Mouse (Mus musculus): Measurements from ENCODE around the gene Macf1. TPM values are rescaled to one million over a fixed set of nuclear protein-coding genes. Genes with fewer than 3 reads are reported as not detected.
"Not testable (repeated sequence)": the region's sequence is repeated elsewhere in the genome, so short reads cannot be mapped to it uniquely, and the experiment has no call there.

Macf1 gene
- total and polyA plus RNA-seq, 3 experiments = 39.3 to 169 (median 129) TPM

GRCm38 (mm10) chr4:123343471-123343789 is 340.7 kb downstream of the Macf1 start:
- no peak for DNase-seq (ENCODE audit: low spot score)
- H3K9me3 ChIP-seq (replicated peaks) = peaks cover 8% of the 10 kb centered on the region

DNA sequence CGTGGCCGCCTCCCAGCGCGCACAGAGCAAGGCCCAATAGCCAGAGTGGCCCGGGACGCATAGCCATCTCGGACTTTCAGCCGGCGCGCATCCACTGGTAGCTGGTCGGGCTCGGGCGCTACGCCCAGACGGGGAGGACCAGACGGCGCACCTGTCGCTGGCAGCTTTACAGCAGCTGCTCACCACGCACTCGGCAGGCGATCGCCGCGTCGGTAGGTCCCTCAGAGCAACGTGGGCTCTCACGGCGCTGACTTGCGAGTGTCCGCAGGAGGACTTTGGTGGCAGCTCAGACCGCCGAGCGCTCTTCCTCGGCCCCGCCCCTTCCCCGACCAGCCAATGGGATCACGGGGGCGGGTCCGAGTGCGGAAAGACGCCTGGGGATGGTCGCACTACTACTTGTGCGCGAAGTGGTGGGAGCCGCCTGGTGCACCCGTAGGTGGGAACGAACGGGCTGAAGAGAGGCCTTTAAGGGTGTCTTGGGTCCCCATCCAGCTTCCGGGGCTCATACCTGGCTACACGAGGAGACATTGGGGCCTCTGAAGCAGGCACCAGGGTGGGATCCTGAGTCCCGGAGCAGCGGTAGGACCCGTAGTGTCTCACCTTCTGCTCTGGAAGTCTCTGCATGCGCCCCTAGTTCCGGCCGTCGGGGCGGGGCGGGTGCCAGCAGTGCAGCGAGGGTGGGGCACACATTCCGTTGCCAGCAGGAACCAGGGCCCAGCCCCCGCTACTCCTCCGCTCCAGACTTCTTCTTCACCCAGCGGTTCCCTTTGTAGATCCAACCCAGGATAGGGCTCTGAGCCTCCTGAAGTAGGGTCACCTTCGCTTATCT is 341.3 kb downstream of the Macf1 start, which contains the start of gene Bmp8a:
Gene Bmp8a (minus strand): TSS at position 611 of the 829 bp plus-strand sequence.
- H3K36me3 ChIP-seq (replicated peaks) = no peaks in the 10 kb centered on the region
- TF ChIP-seq CTCF (IDR thresholded peaks at IDR 0.05; ENCODE audit: low read depth, low read length) = no peak
- TF ChIP-seq GATA1 (IDR thresholded peaks at IDR 0.05; ENCODE audit: borderline replicate concordance, low read length) = no peak
- TF ChIP-seq TAL1 (conservative IDR thresholded peaks at IDR 0.05; ENCODE audit: low read depth, low read length) = no peak
- no peak for TF ChIP-seq GATA2 (IDR thresholded peaks at IDR 0.05; ENCODE audit: borderline replicate concordance, low read depth, low read length)
- TF ChIP-seq POLR2AphosphoS5 (IDR thresholded peaks at IDR 0.05; ENCODE audit: insufficient replicate concordance, low read depth, low read length) = no peak
- peak within 1 kb of the TSS; percentile 69 for H3K4me3 ChIP-seq (ENCODE audit: low read depth, low read length)
- H3K9me3 ChIP-seq (replicated peaks) = peaks cover 8% of the 10 kb centered on the region
- ATAC-seq (ENCODE audit: extremely low read depth, insufficient number of reproducible peaks, low FRiP score, poor library complexity, severe bottlenecking) (peak; percentile 67), DNase-seq (ENCODE audit: low spot score) (peak; percentile 62)
- peaks cover 43% of the 10 kb centered on the region for H3K27me3 ChIP-seq (ENCODE audit: insufficient read depth, low read length)
- peaks cover 15% of the 10 kb centered on the region for H3K4me1 ChIP-seq (ENCODE audit: insufficient read depth, low read depth, low read length)

More at GRCm38 (mm10) chr4:123343471-123343789, 340.7 kb downstream of the Macf1 start:
- TF ChIP-seq POLR2AphosphoS5 (IDR thresholded peaks at IDR 0.05; ENCODE audit: insufficient replicate concordance, low read depth, low read length) (no peak), GATA1 (IDR thresholded peaks at IDR 0.05; ENCODE audit: borderline replicate concordance, low read length) (no peak)
- H3K36me3 ChIP-seq (replicated peaks) = peaks cover under 1% of the 10 kb centered on the region
- H3K4me1 ChIP-seq (ENCODE audit: insufficient read depth, low read depth, low read length) = peaks cover 15% of the 10 kb centered on the region
- peaks cover 41% of the 10 kb centered on the region for H3K27me3 ChIP-seq (ENCODE audit: insufficient read depth, low read length)
- ATAC-seq (ENCODE audit: extremely low read depth, insufficient number of reproducible peaks, low FRiP score, poor library complexity, severe bottlenecking) = no peak
- peak overlapping the region; percentile 69; the same call in 1 of the 2 replicates for H3K4me3 ChIP-seq (ENCODE audit: low read depth, low read length)

- peaks cover 8% of the 10 kb centered on the region for H3K9me3 ChIP-seq (replicated peaks)
- DNase-seq (ENCODE audit: low spot score) (no peak), ATAC-seq (ENCODE audit: extremely low read depth, insufficient number of reproducible peaks, low FRiP score, poor library complexity, severe bottlenecking) (no peak)
- TF ChIP-seq TAL1 (conservative IDR thresholded peaks at IDR 0.05; ENCODE audit: low read depth, low read length) (no peak), CTCF (IDR thresholded peaks at IDR 0.05; ENCODE audit: low read depth, low read length) (no peak), GATA1 (IDR thresholded peaks at IDR 0.05; ENCODE audit: borderline replicate concordance, low read length) (no peak), GATA2 (IDR thresholded peaks at IDR 0.05; ENCODE audit: borderline replicate concordance, low read depth, low read length) (no peak), POLR2AphosphoS5 (IDR thresholded peaks at IDR 0.05; ENCODE audit: insufficient replicate concordance, low read depth, low read length) (no peak)
- no peaks in the 10 kb centered on the region for H3K36me3 ChIP-seq (replicated peaks)
- peaks cover 15% of the 10 kb centered on the region for H3K4me1 ChIP-seq (ENCODE audit: insufficient read depth, low read depth, low read length)
- peak overlapping the region; percentile 69; the same call in 1 of the 2 replicates for H3K4me3 ChIP-seq (ENCODE audit: low read depth, low read length)
- H3K27me3 ChIP-seq (ENCODE audit: insufficient read depth, low read length) = peaks cover 43% of the 10 kb centered on the region
Observed at GRCm38 (mm10) chr4:123342091-123342641, 342.0 kb downstream of the Macf1 start.

- H3K4me3 ChIP-seq (ENCODE audit: low read depth, low read length) = no peak overlapping the region
- peaks cover 8% of the 10 kb centered on the region for H3K9me3 ChIP-seq (replicated peaks)
- DNase-seq (ENCODE audit: low spot score) (no peak), ATAC-seq (ENCODE audit: extremely low read depth, insufficient number of reproducible peaks, low FRiP score, poor library complexity, severe bottlenecking) (no peak)
- TF ChIP-seq POLR2AphosphoS5 (IDR thresholded peaks at IDR 0.05; ENCODE audit: insufficient replicate concordance, low read depth, low read length) (no peak), TAL1 (conservative IDR thresholded peaks at IDR 0.05; ENCODE audit: low read depth, low read length) (no peak), GATA2 (IDR thresholded peaks at IDR 0.05; ENCODE audit: borderline replicate concordance, low read depth, low read length) (no peak), CTCF (IDR thresholded peaks at IDR 0.05; ENCODE audit: low read depth, low read length) (no peak), GATA1 (IDR thresholded peaks at IDR 0.05; ENCODE audit: borderline replicate concordance, low read length) (no peak)
- H3K4me1 ChIP-seq (ENCODE audit: insufficient read depth, low read depth, low read length) = peaks cover 15% of the 10 kb centered on the region
- H3K36me3 ChIP-seq (replicated peaks) = no peaks in the 10 kb centered on the region
- peaks cover 50% of the 10 kb centered on the region for H3K27me3 ChIP-seq (ENCODE audit: insufficient read depth, low read length)
Observed at GRCm38 (mm10) chr4:123340232-123340631, 343.9 kb downstream of the Macf1 start.

DNA sequence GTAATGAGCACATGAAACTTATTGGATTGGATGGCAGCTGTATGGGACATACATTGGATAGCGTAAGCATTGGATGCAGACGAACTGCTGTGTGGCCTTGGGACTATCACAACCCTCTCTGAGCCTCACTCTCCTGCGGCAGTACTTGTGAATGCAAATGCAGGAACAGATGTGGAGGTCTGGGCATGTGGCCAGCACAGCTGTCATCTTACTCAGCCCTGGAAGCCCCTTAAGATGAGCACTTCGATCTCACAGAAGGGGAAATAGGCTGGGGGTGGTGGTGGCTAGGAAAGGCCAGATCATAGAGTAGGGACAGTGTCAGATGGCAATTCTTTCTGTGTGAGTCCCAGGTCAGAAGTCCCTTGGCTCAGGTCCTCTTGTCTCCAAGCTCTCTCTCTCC is 346.5 kb downstream of the Macf1 start:
- Histone ChIP-seq H3K27me3 (ENCODE audit: insufficient read depth, low read length) (peaks cover 38% of the 10 kb centered on the region), H3K4me1 (ENCODE audit: insufficient read depth, low read depth, low read length) (peaks cover 6% of the 10 kb centered on the region), H3K9me3 (replicated peaks) (peaks cover 8% of the 10 kb centered on the region), H3K4me3 (ENCODE audit: low read depth, low read length) (no peak overlapping the region), H3K36me3 (replicated peaks) (no peaks in the 10 kb centered on the region)
- DNase-seq (ENCODE audit: low spot score) (no peak), ATAC-seq (ENCODE audit: extremely low read depth, insufficient number of reproducible peaks, low FRiP score, poor library complexity, severe bottlenecking) (no peak)
- TF ChIP-seq POLR2AphosphoS5 (IDR thresholded peaks at IDR 0.05; ENCODE audit: insufficient replicate concordance, low read depth, low read length) = no peak
- no peak for TF ChIP-seq CTCF (IDR thresholded peaks at IDR 0.05; ENCODE audit: low read depth, low read length)
- TF ChIP-seq GATA1 (IDR thresholded peaks at IDR 0.05; ENCODE audit: borderline replicate concordance, low read length) = no peak
- TF ChIP-seq GATA2 (IDR thresholded peaks at IDR 0.05; ENCODE audit: borderline replicate concordance, low read depth, low read length) = no peak
- TF ChIP-seq TAL1 (conservative IDR thresholded peaks at IDR 0.05; ENCODE audit: low read depth, low read length) = no peak

DNA sequence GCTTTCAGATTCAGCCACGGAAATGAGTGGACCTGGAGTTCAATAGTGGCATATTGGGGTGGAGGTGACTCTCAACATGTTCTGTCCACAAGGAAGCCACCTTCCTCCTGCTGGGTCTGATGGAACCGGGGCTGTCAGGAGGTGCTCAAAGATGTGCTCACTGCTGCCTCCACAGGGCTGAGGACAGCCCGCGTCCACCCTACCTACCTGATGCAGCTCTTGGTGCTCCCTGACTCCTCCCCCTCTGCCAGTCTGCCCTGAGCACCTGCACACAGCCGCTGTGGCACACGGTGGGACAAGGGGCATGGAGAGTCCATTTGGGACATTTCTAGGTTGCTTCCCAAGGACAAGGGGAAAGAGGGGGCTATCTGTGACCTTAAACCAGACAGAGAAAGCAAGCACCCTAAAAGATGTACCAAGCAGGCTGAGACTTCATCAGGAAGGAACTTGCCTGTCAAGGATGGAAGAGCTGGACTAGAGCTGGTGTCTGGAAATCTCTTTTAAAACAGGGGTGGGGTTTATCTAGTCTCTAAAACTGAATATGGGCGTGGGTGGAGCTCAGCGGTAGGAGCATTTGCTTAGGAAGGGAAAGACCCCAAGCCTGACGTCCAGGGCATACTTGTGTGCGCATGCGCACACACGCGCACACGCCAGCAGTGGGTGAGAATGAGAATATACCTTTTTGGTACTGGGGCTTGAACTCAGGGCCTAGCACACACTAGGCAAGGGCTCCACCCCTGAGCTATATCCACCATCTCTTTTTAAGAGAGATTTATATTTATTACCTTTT is 348.2 kb downstream of the Macf1 start:
- Histone ChIP-seq H3K4me3 (ENCODE audit: low read depth, low read length) (no peak overlapping the region), H3K36me3 (replicated peaks) (no peaks in the 10 kb centered on the region), H3K9me3 (replicated peaks) (peaks cover 4% of the 10 kb centered on the region), H3K4me1 (ENCODE audit: insufficient read depth, low read depth, low read length) (no peaks in the 10 kb centered on the region), H3K27me3 (ENCODE audit: insufficient read depth, low read length) (peaks cover 23% of the 10 kb centered on the region)
- ATAC-seq (ENCODE audit: extremely low read depth, insufficient number of reproducible peaks, low FRiP score, poor library complexity, severe bottlenecking) (no peak), DNase-seq (ENCODE audit: low spot score) (no peak)
- TF ChIP-seq POLR2AphosphoS5 (IDR thresholded peaks at IDR 0.05; ENCODE audit: insufficient replicate concordance, low read depth, low read length) = no peak
- TF ChIP-seq TAL1 (conservative IDR thresholded peaks at IDR 0.05; ENCODE audit: low read depth, low read length) = no peak
- no peak for TF ChIP-seq GATA2 (IDR thresholded peaks at IDR 0.05; ENCODE audit: borderline replicate concordance, low read depth, low read length)
- TF ChIP-seq GATA1 (IDR thresholded peaks at IDR 0.05; ENCODE audit: borderline replicate concordance, low read length) = no peak
- no peak for TF ChIP-seq CTCF (IDR thresholded peaks at IDR 0.05; ENCODE audit: low read depth, low read length)

DNA sequence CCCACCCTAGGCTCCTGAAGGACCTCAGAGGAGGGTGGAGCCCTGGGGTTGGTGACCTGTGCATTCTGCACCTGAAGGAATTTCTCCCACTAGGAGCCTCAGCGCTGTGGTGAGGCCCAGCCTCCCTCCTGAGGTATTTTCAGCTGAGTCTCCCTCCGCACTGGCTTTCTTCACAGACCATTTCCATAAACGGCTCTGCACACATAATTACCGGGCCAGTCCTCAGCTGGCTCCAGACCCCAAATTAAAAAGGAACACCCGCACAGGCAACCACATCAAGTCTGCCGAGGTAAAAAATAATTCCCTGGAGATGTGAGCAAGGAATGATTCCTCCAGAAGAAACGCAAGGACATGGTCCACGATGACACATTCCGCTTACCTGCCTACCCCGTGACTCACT is 348.9 kb downstream of the Macf1 start:
- not testable (repeated sequence) for H3K9me3 ChIP-seq (replicated peaks); ATAC-seq (ENCODE audit: extremely low read depth, insufficient number of reproducible peaks, low FRiP score, poor library complexity, severe bottlenecking); DNase-seq (ENCODE audit: low spot score); H3K4me1 ChIP-seq (ENCODE audit: insufficient read depth, low read depth, low read length); H3K4me3 ChIP-seq (ENCODE audit: low read depth, low read length); H3K36me3 ChIP-seq (replicated peaks)
- peaks cover 19% of the 10 kb centered on the region for H3K27me3 ChIP-seq (ENCODE audit: insufficient read depth, low read length)
